In the genomic region with DNA sequence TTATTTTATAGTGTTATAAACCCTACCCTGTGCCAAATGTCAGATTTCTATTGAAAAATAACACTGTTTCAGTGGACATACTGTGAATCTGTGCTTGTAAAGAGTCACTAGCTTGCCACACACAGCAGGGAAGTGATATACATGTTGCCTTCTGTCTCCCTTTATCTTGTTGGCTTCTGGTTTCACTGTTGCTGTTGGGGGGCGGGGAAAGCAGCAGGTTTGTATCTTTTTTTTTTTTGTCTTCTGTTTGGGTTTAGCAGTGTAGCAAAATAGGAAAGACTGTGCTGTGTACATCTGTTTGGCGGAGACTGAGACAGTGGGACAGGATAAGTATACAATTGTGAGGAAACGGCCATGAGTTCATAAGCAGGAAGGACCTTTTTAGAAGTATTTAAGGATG, we compare ENCODE assay signal across 9 mouse cellular contexts. TPM values are rescaled to one million over a fixed set of nuclear protein-coding genes. Genes with fewer than 3 reads are reported as not detected.
DNase-seq lines count a peak whose midpoint lies in the region; ATAC-seq lines count a peak whose summit lies in the region.
"Had no signal": no experiment of that assay in that cellular context is flagged by ENCODE, and none has a peak within 500 bp of the region (broad histone marks: within the 10 kb centered on the region; RNA-seq: fewer than 3 reads in every experiment).

No protein-coding gene starts in this region.

- ATAC-seq in kidney, embryonic 14.5 days (ENCODE audit: low FRiP score, low TSS enrichment): no peak
- ATAC-seq in intestine, embryonic 14.5 days (replicated peaks; ENCODE audit: low FRiP score, low TSS enrichment, low read depth): no peak
- ATAC-seq: Patski had no signal

- H3K27ac ChIP-seq in kidney, embryonic 14.5 days (ENCODE audit: low read depth, low read length): no peak overlapping the region
- no peak overlapping the region for H3K27ac ChIP-seq in embryonic facial prominence, embryonic 10.5 days (replicated peaks)
- no peak overlapping the region for H3K27ac ChIP-seq in intestine, embryonic 14.5 days (ENCODE audit: low read depth)

- peak overlapping the region; percentile 46 for H3K4me2 ChIP-seq in kidney, embryonic 14.5 days (replicated peaks; ENCODE audit: low read depth, low read length)
- H3K4me2 ChIP-seq in intestine, embryonic 14.5 days (ENCODE audit: low read length): peak overlapping the region; percentile 66

- no peak overlapping the region for H3K9ac ChIP-seq in kidney, embryonic 14.5 days (ENCODE audit: low read depth, low read length)
- no peak overlapping the region for H3K9ac ChIP-seq in intestine, embryonic 14.5 days (ENCODE audit: low read length)

- H3K4me3 ChIP-seq in kidney, embryonic 14.5 days (ENCODE audit: low read length): peak overlapping the region; percentile 56
- peak overlapping the region; percentile 76; the same call in 1 of the 2 replicates for H3K4me3 ChIP-seq in embryonic facial prominence, embryonic 10.5 days
- peak overlapping the region; percentile 88; the same call in 1 of the 2 replicates for H3K4me3 ChIP-seq in intestine, embryonic 14.5 days (ENCODE audit: low read depth, low read length)

- no peaks in the 10 kb centered on the region for H3K9me3 ChIP-seq in kidney, embryonic 14.5 days (ENCODE audit: control insufficient read depth, low read length)
- H3K9me3 ChIP-seq in embryonic facial prominence, embryonic 10.5 days: no peaks in the 10 kb centered on the region
- no peaks in the 10 kb centered on the region for H3K9me3 ChIP-seq in intestine, embryonic 14.5 days (ENCODE audit: control insufficient read depth, low read length)

- no peak for DNase-seq in kidney, adult 8-10 months
- no peak for DNase-seq in embryonic facial prominence, embryonic 10.5 days (ENCODE audit: low spot score)
- DNase-seq in intestine, embryonic 14.5 days (ENCODE audit: low spot score): no peak
- peak; percentile 30 for DNase-seq in naive thymus-derived CD4-positive, alpha-beta T cell, adult 2 months (ENCODE audit: low read depth)
- DNase-seq in thymus, adult 18-20 months: no peak
- DNase-seq in spleen, postnatal 36 days (ENCODE audit: low spot score in 2 of 2): no peak
- DNase-seq in retina, postnatal 1 day: no peak

- WGBS in kidney, embryonic 14.5 days: 60% methylated on average over 3 of the region's 3 CpGs
- WGBS in embryonic facial prominence, embryonic 10.5 days: 60% methylated on average over 3 of the region's 3 CpGs
- WGBS in intestine, embryonic 14.5 days: 61% methylated on average over 3 of the region's 3 CpGs

- peaks cover 4% of the 10 kb centered on the region; the same call in 1 of the 2 replicates for H3K27me3 ChIP-seq in kidney, embryonic 14.5 days (ENCODE audit: control insufficient read depth, insufficient read depth, low read length)
- H3K27me3 ChIP-seq in embryonic facial prominence, embryonic 10.5 days (replicated peaks; ENCODE audit: low read depth, poor library complexity, severe bottlenecking): peaks cover 19% of the 10 kb centered on the region
- no peaks in the 10 kb centered on the region for H3K27me3 ChIP-seq in intestine, embryonic 14.5 days (replicated peaks; ENCODE audit: control insufficient read depth, insufficient read depth, low read length)
- H3K27me3 ChIP-seq: Patski had no signal

- H3K36me3 ChIP-seq in kidney, embryonic 14.5 days (ENCODE audit: control insufficient read depth, insufficient read depth, low read length): no peaks in the 10 kb centered on the region
- H3K36me3 ChIP-seq in embryonic facial prominence, embryonic 10.5 days (replicated peaks): no peaks in the 10 kb centered on the region
- H3K36me3 ChIP-seq in intestine, embryonic 14.5 days (ENCODE audit: control insufficient read depth, insufficient read depth, low read length): no peaks in the 10 kb centered on the region

- H3K4me1 ChIP-seq in kidney, embryonic 14.5 days (ENCODE audit: control insufficient read depth, insufficient read depth, low read length): 0 out of 2 replicates have a peak, but pooled peaks cover 4% of the 10 kb centered on the region
- H3K4me1 ChIP-seq in embryonic facial prominence, embryonic 10.5 days: peaks cover 17% of the 10 kb centered on the region
- peaks cover 6% of the 10 kb centered on the region for H3K4me1 ChIP-seq in intestine, embryonic 14.5 days (replicated peaks; ENCODE audit: control insufficient read depth, insufficient read depth, low read length)

RNA-seq across cellular contexts. Expression of a gene that starts 1.7 kb away (rescaled TPM):
- 36.7 and 72.9 TPM in 2 replicates for polyA plus RNA-seq in kidney, embryonic 14.5 days (2014; fragmentation: Nextera tagmentation; extraction: Ambion mirVana)
- polyA plus RNA-seq in embryonic facial prominence, embryonic 10.5 days (2016; fragmentation: Nextera tagmentation; extraction: Ambion mirVana): 37.5 and 41.3 TPM in 2 replicates
- polyA plus RNA-seq in intestine, embryonic 14.5 days (2014; fragmentation: Nextera tagmentation; extraction: Ambion mirVana): 34.8 and 38.4 TPM in 2 replicates
